ENCODE assay signal across 11 mouse cellular contexts in the genomic region with DNA sequence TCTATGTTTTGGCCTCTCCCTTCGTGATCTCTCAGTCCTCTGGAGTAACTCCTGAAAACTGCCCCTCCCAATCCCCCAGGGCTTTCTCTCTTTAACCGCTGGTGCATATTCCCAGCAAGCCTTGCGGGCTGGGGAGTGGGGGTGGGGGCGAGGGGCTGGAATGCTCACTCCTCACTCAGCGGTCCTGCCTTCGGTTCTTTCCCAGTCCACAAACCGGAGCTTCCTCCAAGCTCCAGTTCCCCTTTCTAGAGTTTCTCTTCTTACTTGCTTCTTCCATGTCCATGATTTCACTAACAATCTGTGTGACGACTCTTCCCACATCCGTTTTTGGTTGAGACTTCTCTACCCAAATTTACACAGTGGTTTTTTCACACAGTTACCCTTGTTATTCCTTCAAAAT. TPM values are rescaled to one million over a fixed set of nuclear protein-coding genes. Genes with fewer than 3 reads are reported as not detected.
A peak's percentile ranks its signal among the peaks of the same experiment; 100 is the strongest.
DNase-seq lines count a peak whose midpoint lies in the region; ATAC-seq and TF ChIP-seq lines count a peak whose summit lies in the region.
"Had no signal": no experiment of that assay in that cellular context is flagged by ENCODE, and none has a peak within 500 bp of the region (broad histone marks: within the 10 kb centered on the region; RNA-seq: fewer than 3 reads in every experiment).

No protein-coding gene starts in this region.

- 34% methylated on average over 9 of the region's 9 CpGs for WGBS in hindbrain, embryonic 13.5 days
- WGBS in hindbrain, postnatal 0 days = 32% methylated on average over 9 of the region's 9 CpGs
- 21% methylated on average over 9 of the region's 9 CpGs for WGBS in embryonic facial prominence, embryonic 14.5 days
- 38% methylated on average over 9 of the region's 9 CpGs for WGBS in hindbrain, embryonic 14.5 days

- H3K4me3 ChIP-seq in hindbrain, embryonic 13.5 days = no peak overlapping the region
- H3K4me3 ChIP-seq in hindbrain, postnatal 0 days (ENCODE audit: low read length) = no peak overlapping the region
- peak overlapping the region; percentile 34 for H3K4me3 ChIP-seq in ES-Bruce4 (ENCODE audit: low read depth, low read length)
- no peak overlapping the region for H3K4me3 ChIP-seq in embryonic facial prominence, embryonic 14.5 days (ENCODE audit: low read depth, low read length)
- no peak overlapping the region for H3K4me3 ChIP-seq in hindbrain, embryonic 14.5 days (replicated peaks; ENCODE audit: low read length)
- H3K4me3 ChIP-seq: limb, embryonic 15.5 days had no signal

- H3K4me2 ChIP-seq in hindbrain, embryonic 13.5 days = 0 out of 2 replicates have a peak overlapping the region, but pooled peaks have one; percentile 11
- H3K4me2 ChIP-seq in hindbrain, postnatal 0 days (ENCODE audit: low read depth, low read length) = no peak overlapping the region
- peak overlapping the region; percentile 11; the same call in 1 of the 2 replicates for H3K4me2 ChIP-seq in embryonic facial prominence, embryonic 14.5 days (ENCODE audit: low read depth, low read length)
- H3K4me2 ChIP-seq in hindbrain, embryonic 14.5 days (replicated peaks) = no peak overlapping the region
- H3K4me2 ChIP-seq: limb, embryonic 15.5 days had no signal

- intact Hi-C loops in left cerebral cortex, postnatal 4 days (cut with DNase I) = no loop called here

- H3K27ac ChIP-seq in hindbrain, embryonic 13.5 days = no peak overlapping the region
- no peak overlapping the region for H3K27ac ChIP-seq in hindbrain, postnatal 0 days
- peak overlapping the region; percentile 70 for H3K27ac ChIP-seq in ES-Bruce4 (ENCODE audit: insufficient read depth, low read length)
- H3K27ac ChIP-seq in embryonic facial prominence, embryonic 14.5 days (replicated peaks; ENCODE audit: low read depth, low read length) = no peak overlapping the region
- H3K27ac ChIP-seq in hindbrain, embryonic 14.5 days = no peak overlapping the region
- H3K27ac ChIP-seq: limb, embryonic 15.5 days had no signal

- H3K9ac ChIP-seq in hindbrain, embryonic 13.5 days = no peak overlapping the region
- H3K9ac ChIP-seq in hindbrain, postnatal 0 days (replicated peaks; ENCODE audit: low read length) = no peak overlapping the region
- H3K9ac ChIP-seq in ES-Bruce4 (ENCODE audit: low read depth, poor library complexity, severe bottlenecking) = no peak overlapping the region
- no peak overlapping the region for H3K9ac ChIP-seq in embryonic facial prominence, embryonic 14.5 days (ENCODE audit: low read depth, low read length)
- H3K9ac ChIP-seq in hindbrain, embryonic 14.5 days = no peak overlapping the region
- H3K9ac ChIP-seq: limb, embryonic 15.5 days had no signal

- TF ChIP-seq CTCF in hindbrain, postnatal 0 days (IDR thresholded peaks at IDR 0.05; ENCODE audit: low read depth) = no peak
- TF ChIP-seq CTCF in ES-Bruce4 (IDR thresholded peaks at IDR 0.05; ENCODE audit: low read depth, low read length) = no peak

- no peak for ATAC-seq in hindbrain, embryonic 13.5 days (ENCODE audit: low FRiP score)
- ATAC-seq in hindbrain, postnatal 0 days = no peak
- ATAC-seq in embryonic facial prominence, embryonic 14.5 days (ENCODE audit: low read depth) = no peak
- ATAC-seq in hindbrain, embryonic 14.5 days (ENCODE audit: low FRiP score) = no peak

- TF ChIP-seq EP300 in ES-Bruce4 (IDR thresholded peaks at IDR 0.05; ENCODE audit: insufficient read depth, low read depth, low read length) = 0 out of 2 replicates have a peak, but pooled peaks have one; percentile 18

- H3K9me3 ChIP-seq in hindbrain, embryonic 13.5 days = no peaks in the 10 kb centered on the region
- no peaks in the 10 kb centered on the region for H3K9me3 ChIP-seq in hindbrain, postnatal 0 days (ENCODE audit: low read length)
- no peaks in the 10 kb centered on the region for H3K9me3 ChIP-seq in ES-Bruce4 (replicated peaks; ENCODE audit: control insufficient read depth, insufficient read depth, low read length, poor library complexity, severe bottlenecking)
- H3K9me3 ChIP-seq in embryonic facial prominence, embryonic 14.5 days (ENCODE audit: control insufficient read depth, low read length) = no peaks in the 10 kb centered on the region
- no peaks in the 10 kb centered on the region for H3K9me3 ChIP-seq in hindbrain, embryonic 14.5 days (ENCODE audit: control insufficient read depth, low read length)
- H3K9me3 ChIP-seq: limb, embryonic 15.5 days had no signal

- no peak for TF ChIP-seq POLR2A in ES-Bruce4 (IDR thresholded peaks at IDR 0.05; ENCODE audit: insufficient read depth, low read length)

- 0 out of 2 replicates have a peak, but pooled peaks cover 5% of the 10 kb centered on the region for H3K27me3 ChIP-seq in hindbrain, embryonic 13.5 days
- no peaks in the 10 kb centered on the region for H3K27me3 ChIP-seq in hindbrain, postnatal 0 days (ENCODE audit: insufficient read depth, low read length)
- H3K27me3 ChIP-seq in ES-Bruce4 (ENCODE audit: control insufficient read depth, insufficient read depth, low read length, poor library complexity, severe bottlenecking) = 0 out of 2 replicates have a peak, but pooled peaks cover 2% of the 10 kb centered on the region
- H3K27me3 ChIP-seq in embryonic facial prominence, embryonic 14.5 days (replicated peaks; ENCODE audit: control insufficient read depth, insufficient read depth, low read length) = peaks cover 18% of the 10 kb centered on the region
- no peaks in the 10 kb centered on the region for H3K27me3 ChIP-seq in hindbrain, embryonic 14.5 days (ENCODE audit: control insufficient read depth, insufficient read depth, low read length)

- H3K36me3 ChIP-seq in hindbrain, embryonic 13.5 days = no peaks in the 10 kb centered on the region
- no peaks in the 10 kb centered on the region for H3K36me3 ChIP-seq in hindbrain, postnatal 0 days (ENCODE audit: insufficient read depth, low read length)
- H3K36me3 ChIP-seq in ES-Bruce4 (ENCODE audit: control insufficient read depth, insufficient read depth, low read length, poor library complexity, severe bottlenecking) = no peaks in the 10 kb centered on the region
- H3K36me3 ChIP-seq in embryonic facial prominence, embryonic 14.5 days (ENCODE audit: control insufficient read depth, insufficient read depth, low read length) = no peaks in the 10 kb centered on the region
- H3K36me3 ChIP-seq in hindbrain, embryonic 14.5 days (replicated peaks; ENCODE audit: control insufficient read depth, insufficient read depth) = no peaks in the 10 kb centered on the region
- H3K36me3 ChIP-seq: G1E; limb, embryonic 15.5 days had no signal

- H3K4me1 ChIP-seq in hindbrain, embryonic 13.5 days (replicated peaks) = peaks cover 17% of the 10 kb centered on the region
- no peaks in the 10 kb centered on the region for H3K4me1 ChIP-seq in hindbrain, postnatal 0 days (ENCODE audit: insufficient read depth, low read length)
- H3K4me1 ChIP-seq in ES-Bruce4 (ENCODE audit: control insufficient read depth, insufficient read depth, low read length) = peaks cover 3% of the 10 kb centered on the region
- 0 out of 2 replicates have a peak, but pooled peaks cover 3% of the 10 kb centered on the region for H3K4me1 ChIP-seq in embryonic facial prominence, embryonic 14.5 days (ENCODE audit: control insufficient read depth, insufficient read depth, low read length)
- no peaks in the 10 kb centered on the region for H3K4me1 ChIP-seq in hindbrain, embryonic 14.5 days (replicated peaks; ENCODE audit: control insufficient read depth, insufficient read depth, low read length)

- DNase-seq in hindbrain, postnatal 0 days (ENCODE audit: low spot score) = no peak
- DNase-seq in embryonic facial prominence, embryonic 14.5 days (ENCODE audit: low spot score) = peak; percentile 27
- DNase-seq in kidney, postnatal 4 days = peak; percentile 40 to 59
- DNase-seq in left cerebral cortex, postnatal 4 days = no peak
- DNase-seq in spleen, postnatal 10 days (ENCODE audit: low spot score in 2 of 2) = no peak
- DNase-seq in hindbrain, embryonic 14.5 days (ENCODE audit: low spot score) = no peak
- DNase-seq: thymus, adult 18-20 months had no signal

RNA-seq across cellular contexts. Expression of a gene that starts 4.0 kb away (rescaled TPM):
- polyA plus RNA-seq in hindbrain, embryonic 13.5 days (2015; fragmentation: Nextera tagmentation; extraction: Ambion mirVana) = 20.5 and 22.9 TPM in 2 replicates
- 99.4 and 107 TPM in 2 replicates for total RNA-seq in hindbrain, postnatal 0 days (2014; rRNA removed)
- 97.8 and 99.2 TPM in 2 replicates for polyA plus RNA-seq in hindbrain, postnatal 0 days (2015; fragmentation: Nextera tagmentation; extraction: Ambion mirVana)
- 5.4 and 6.9 TPM in 2 replicates for polyA plus RNA-seq in ES-Bruce4 (2011; ENCODE audit: insufficient read depth, insufficient read length, low read depth, missing spikeins)
- 2.0 and 2.4 TPM in 2 replicates for polyA plus RNA-seq in embryonic facial prominence, embryonic 14.5 days (2014; fragmentation: Nextera tagmentation; extraction: Ambion mirVana)
- 100 to 1,000 TPM; 159 to 164 TPM for total RNA-seq in left cerebral cortex, postnatal 4 days (2021)
- polyA plus RNA-seq in hindbrain, embryonic 14.5 days (2014; fragmentation: Nextera tagmentation; extraction: Ambion mirVana) = 55.9 and 75.5 TPM in 2 replicates
- total RNA-seq: G1E had no signal
- polyA plus RNA-seq: G1E had no signal

RNA-seq across cellular contexts. Expression of a gene that starts 4.4 kb away (rescaled TPM):
- 37.3 and 37.7 TPM in 2 replicates for polyA plus RNA-seq in hindbrain, embryonic 13.5 days (2015; fragmentation: Nextera tagmentation; extraction: Ambion mirVana)
- total RNA-seq in hindbrain, postnatal 0 days (2014; rRNA removed) = 149 and 155 TPM in 2 replicates
- polyA plus RNA-seq in hindbrain, postnatal 0 days (2015; fragmentation: Nextera tagmentation; extraction: Ambion mirVana) = 30.7 and 33.0 TPM in 2 replicates
- polyA plus RNA-seq in ES-Bruce4 (2011; ENCODE audit: insufficient read depth, insufficient read length, low read depth, missing spikeins) = 287 and 296 TPM in 2 replicates
- polyA plus RNA-seq in embryonic facial prominence, embryonic 14.5 days (2014; fragmentation: Nextera tagmentation; extraction: Ambion mirVana) = 37.5 and 39.5 TPM in 2 replicates
- total RNA-seq in left cerebral cortex, postnatal 4 days (2021) = 100 to 1,000 TPM; 282 TPM
- 58.1 and 63.1 TPM in 2 replicates for polyA plus RNA-seq in hindbrain, embryonic 14.5 days (2014; fragmentation: Nextera tagmentation; extraction: Ambion mirVana)
- polyA plus RNA-seq: G1E had no signal

Comparison
In these comparisons a context has a peak if more than half of its experiments do, and no peak if none do; other contexts are left out.
1. H3K4me2 ChIP-seq: peak in hindbrain, embryonic 13.5 days (single experiment) and embryonic facial prominence, embryonic 14.5 days (single experiment); none in hindbrain, postnatal 0 days (single experiment) and hindbrain, embryonic 14.5 days (single experiment).
2. DNase-seq: peak in embryonic facial prominence, embryonic 14.5 days (single experiment) and kidney, postnatal 4 days (2 of 2); none in hindbrain, postnatal 0 days (single experiment), left cerebral cortex, postnatal 4 days (single experiment), spleen, postnatal 10 days (0 of 2) and hindbrain, embryonic 14.5 days (single experiment).